Mouse (Mus musculus): ENCODE data around the gene Reck. TPM values are rescaled to one million over a fixed set of nuclear protein-coding genes. Genes with fewer than 3 reads are reported as not detected.

The Reck gene
- 24.1 and 25.0 TPM in 2 replicates for polyA plus RNA-seq (2015; fragmentation: Nextera tagmentation; extraction: Ambion mirVana)

GRCm38 (mm10) chr4:43875160-43875918, at the start of gene Reck:
TSS of gene Reck (plus strand) at chr4:43875530.
- Histone ChIP-seq H3K9ac (peak within 1 kb of the TSS; percentile 71), H3K27ac (peak within 1 kb of the TSS; percentile 67), H3K27me3 (no peaks in the 10 kb centered on the region), H3K4me2 (peak within 1 kb of the TSS; percentile 85), H3K36me3 (no peaks in the 10 kb centered on the region), H3K4me1 (peaks cover 22% of the 10 kb centered on the region), H3K4me3 (replicated peaks) (peak within 1 kb of the TSS; percentile 74), H3K9me3 (replicated peaks) (no peaks in the 10 kb centered on the region)
- peak; percentile 95 for ATAC-seq (replicated peaks; ENCODE audit: low FRiP score)
- WGBS: under 1% methylated on average over 73 of the region's 73 CpGs

GRCm38 (mm10) chr4:43828806-43829205, 46.5 kb upstream of the Reck start:
- Histone ChIP-seq H3K36me3 (no peaks in the 10 kb centered on the region), H3K4me1 (0 out of 2 replicates have a peak, but pooled peaks cover under 1% of the 10 kb centered on the region), H3K27ac (no peak overlapping the region), H3K27me3 (no peaks in the 10 kb centered on the region), H3K9ac (no peak overlapping the region), H3K4me2 (no peak overlapping the region), H3K4me3 (replicated peaks) (no peak overlapping the region), H3K9me3 (replicated peaks) (no peaks in the 10 kb centered on the region)
- WGBS: 80% methylated on average over 4 of the region's 4 CpGs
- ATAC-seq (replicated peaks; ENCODE audit: low FRiP score): no peak

- no peak for ATAC-seq (replicated peaks; ENCODE audit: low FRiP score)
- H3K4me3 ChIP-seq (replicated peaks): no peak overlapping the region
- no peak overlapping the region for H3K9ac ChIP-seq
- WGBS: 70% methylated on average over 5 of the region's 5 CpGs
- no peaks in the 10 kb centered on the region for H3K36me3 ChIP-seq
- no peaks in the 10 kb centered on the region for H3K27me3 ChIP-seq
- H3K27ac ChIP-seq: no peak overlapping the region
- H3K9me3 ChIP-seq (replicated peaks): no peaks in the 10 kb centered on the region
- H3K4me1 ChIP-seq: no peaks in the 10 kb centered on the region
- H3K4me2 ChIP-seq: no peak overlapping the region
These were observed 43.3 kb upstream of the Reck start for GRCm38 (mm10) chr4:43832031-43832430.

GRCm38 (mm10) chr4:43833752-43834151, 41.6 kb upstream of the Reck start:
- Histone ChIP-seq H3K9ac (no peak overlapping the region), H3K4me3 (replicated peaks) (no peak overlapping the region), H3K36me3 (no peaks in the 10 kb centered on the region), H3K4me2 (no peak overlapping the region), H3K9me3 (replicated peaks) (no peaks in the 10 kb centered on the region), H3K27me3 (no peaks in the 10 kb centered on the region), H3K4me1 (no peaks in the 10 kb centered on the region), H3K27ac (no peak overlapping the region)
- 72% methylated on average over 5 of the region's 5 CpGs for WGBS
- ATAC-seq (replicated peaks; ENCODE audit: low FRiP score): no peak

- no peak overlapping the region for H3K4me3 ChIP-seq (replicated peaks)
- H3K9me3 ChIP-seq (replicated peaks): no peaks in the 10 kb centered on the region
- no peak overlapping the region for H3K9ac ChIP-seq
- H3K36me3 ChIP-seq: no peaks in the 10 kb centered on the region
- WGBS: 77% methylated on average over 4 of the region's 4 CpGs
- no peaks in the 10 kb centered on the region for H3K27me3 ChIP-seq
- no peak overlapping the region for H3K27ac ChIP-seq
- no peak overlapping the region for H3K4me2 ChIP-seq
- no peak for ATAC-seq (replicated peaks; ENCODE audit: low FRiP score)
- no peaks in the 10 kb centered on the region for H3K4me1 ChIP-seq
These were observed 40.6 kb upstream of the Reck start for GRCm38 (mm10) chr4:43834749-43835148.

GRCm38 (mm10) chr4:43838326-43838725, 37.0 kb upstream of the Reck start:
- no peaks in the 10 kb centered on the region for H3K4me1 ChIP-seq
- no peak overlapping the region for H3K27ac ChIP-seq
- H3K4me2 ChIP-seq: no peak overlapping the region
- H3K36me3 ChIP-seq: no peaks in the 10 kb centered on the region
- ATAC-seq (replicated peaks; ENCODE audit: low FRiP score): no peak
- no peak overlapping the region for H3K9ac ChIP-seq
- H3K27me3 ChIP-seq: no peaks in the 10 kb centered on the region
- 54% methylated on average over 3 of the region's 3 CpGs for WGBS
- H3K4me3 ChIP-seq (replicated peaks): no peak overlapping the region
- H3K9me3 ChIP-seq (replicated peaks): no peaks in the 10 kb centered on the region

GRCm38 (mm10) chr4:43840101-43840500, 35.2 kb upstream of the Reck start, which contains the start of gene Olfr157:
TSS of gene Olfr157 (minus strand) at chr4:43840201.
- no peak for ATAC-seq (replicated peaks; ENCODE audit: low FRiP score)
- Histone ChIP-seq H3K27ac (no peak within 1 kb of the TSS), H3K9me3 (replicated peaks) (no peaks in the 10 kb centered on the region), H3K36me3 (no peaks in the 10 kb centered on the region), H3K4me2 (no peak within 1 kb of the TSS), H3K27me3 (no peaks in the 10 kb centered on the region), H3K4me1 (no peaks in the 10 kb centered on the region), H3K4me3 (replicated peaks) (no peak within 1 kb of the TSS), H3K9ac (no peak within 1 kb of the TSS)
- WGBS: 61% methylated on average over 1 of the region's 1 CpGs

GRCm38 (mm10) chr4:43851265-43851664, 24.1 kb upstream of the Reck start, which contains the start of gene Olfr155:
TSS of gene Olfr155 (plus strand) at chr4:43851565.
- Histone ChIP-seq H3K4me2 (no peak within 1 kb of the TSS), H3K4me1 (no peaks in the 10 kb centered on the region), H3K9me3 (replicated peaks) (no peaks in the 10 kb centered on the region), H3K27me3 (no peaks in the 10 kb centered on the region), H3K36me3 (no peaks in the 10 kb centered on the region), H3K4me3 (replicated peaks) (no peak within 1 kb of the TSS), H3K9ac (no peak within 1 kb of the TSS), H3K27ac (no peak within 1 kb of the TSS)
- ATAC-seq (replicated peaks; ENCODE audit: low FRiP score): no peak
- WGBS: 87% methylated on average over 6 of the region's 6 CpGs

GRCm38 (mm10) chr4:43854101-43854500, 21.2 kb upstream of the Reck start:
- ATAC-seq (replicated peaks; ENCODE audit: low FRiP score): no peak
- Histone ChIP-seq H3K27ac (no peak overlapping the region), H3K4me2 (no peak overlapping the region), H3K4me1 (no peaks in the 10 kb centered on the region), H3K9ac (no peak overlapping the region), H3K4me3 (replicated peaks) (no peak overlapping the region), H3K9me3 (replicated peaks) (no peaks in the 10 kb centered on the region), H3K36me3 (no peaks in the 10 kb centered on the region), H3K27me3 (no peaks in the 10 kb centered on the region)
- WGBS: 70% methylated on average over 8 of the region's 8 CpGs

GRCm38 (mm10) chr4:43859886-43860285, 15.4 kb upstream of the Reck start:
- Histone ChIP-seq H3K36me3 (no peaks in the 10 kb centered on the region), H3K4me3 (replicated peaks) (no peak overlapping the region), H3K27me3 (no peaks in the 10 kb centered on the region), H3K9me3 (replicated peaks) (no peaks in the 10 kb centered on the region), H3K4me2 (no peak overlapping the region), H3K27ac (no peak overlapping the region), H3K4me1 (no peaks in the 10 kb centered on the region), H3K9ac (no peak overlapping the region)
- no peak for ATAC-seq (replicated peaks; ENCODE audit: low FRiP score)
- 76% methylated on average over 10 of the region's 10 CpGs for WGBS

GRCm38 (mm10) chr4:43860744-43861519, 14.4 kb upstream of the Reck start:
- WGBS: 19% methylated on average over 14 of the region's 14 CpGs
- Histone ChIP-seq H3K4me2 (0 out of 2 replicates have a peak overlapping the region, but pooled peaks have one; percentile 6), H3K4me3 (replicated peaks) (no peak overlapping the region), H3K4me1 (no peaks in the 10 kb centered on the region), H3K27me3 (no peaks in the 10 kb centered on the region), H3K9me3 (replicated peaks) (no peaks in the 10 kb centered on the region), H3K27ac (no peak overlapping the region), H3K9ac (no peak overlapping the region), H3K36me3 (no peaks in the 10 kb centered on the region)
- ATAC-seq (replicated peaks; ENCODE audit: low FRiP score): no peak

- Histone ChIP-seq H3K36me3 (no peaks in the 10 kb centered on the region), H3K9me3 (replicated peaks) (no peaks in the 10 kb centered on the region), H3K27me3 (no peaks in the 10 kb centered on the region), H3K4me1 (no peaks in the 10 kb centered on the region), H3K4me2 (no peak overlapping the region), H3K4me3 (replicated peaks) (no peak overlapping the region), H3K27ac (no peak overlapping the region), H3K9ac (no peak overlapping the region)
- 70% methylated on average over 4 of the region's 4 CpGs for WGBS
- no peak for ATAC-seq (replicated peaks; ENCODE audit: low FRiP score)
These were observed 12.0 kb upstream of the Reck start for GRCm38 (mm10) chr4:43863298-43863697.

All from kidney, embryonic 15.5 days (tissue).